Comparison of ENCODE assay signal across 9 mouse cellular contexts in the genomic region with DNA sequence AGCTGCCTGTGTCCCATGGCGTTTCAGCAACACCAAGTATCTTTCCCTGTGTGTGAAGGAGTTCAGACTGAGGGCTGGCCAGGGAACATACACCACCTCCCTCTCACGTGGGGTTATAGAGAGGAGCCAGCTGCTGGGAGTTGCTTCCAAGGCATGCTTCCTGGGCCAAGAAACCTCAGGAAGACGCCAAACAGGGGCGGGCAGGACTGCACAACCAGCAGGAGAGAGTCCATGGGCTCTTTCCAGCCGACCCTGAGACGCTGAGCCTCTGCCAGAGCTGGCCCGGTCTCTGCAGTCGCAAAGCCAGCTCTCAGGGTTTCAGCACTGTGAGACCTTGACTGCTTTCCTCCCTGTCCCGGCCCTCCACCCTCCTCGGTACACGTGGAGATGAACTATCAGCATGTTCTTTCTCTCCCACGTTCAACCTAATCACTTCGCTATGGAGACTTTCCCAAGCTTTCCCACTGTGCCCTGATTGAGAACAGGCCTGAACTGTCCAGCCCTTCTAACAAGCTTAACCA. TPM values are rescaled to one million over a fixed set of nuclear protein-coding genes. Genes with fewer than 3 reads are reported as not detected.
DNase-seq lines count a peak whose midpoint lies in the region; ATAC-seq and TF ChIP-seq lines count a peak whose summit lies in the region.
"Had no signal": no experiment of that assay in that cellular context is flagged by ENCODE, and none has a peak within 500 bp of the region (broad histone marks: within the 10 kb centered on the region; RNA-seq: fewer than 3 reads in every experiment).

No protein-coding gene starts in this region.

- TF ChIP-seq CTCF in cortical plate, adult 2 months (IDR thresholded peaks at IDR 0.05; ENCODE audit: extremely low read depth, insufficient read depth, low read length), result no peak
- TF ChIP-seq CTCF in intestine, postnatal 0 days (IDR thresholded peaks at IDR 0.05; ENCODE audit: low read depth), result no peak

- WGBS in intestine, postnatal 0 days, result 36% methylated on average over 13 of the region's 13 CpGs

- H3K4me1 ChIP-seq in cortical plate, adult 2 months (ENCODE audit: control insufficient read depth, insufficient read depth, low read length), result peaks cover 2% of the 10 kb centered on the region; the same call in 1 of the 2 replicates
- H3K4me1 ChIP-seq in intestine, postnatal 0 days (replicated peaks; ENCODE audit: control insufficient read depth, insufficient read depth, low read length), result no peaks in the 10 kb centered on the region

- 0 out of 2 replicates have a peak overlapping the region, but pooled peaks have one; percentile 24 for H3K4me2 ChIP-seq in intestine, postnatal 0 days (replicated peaks; ENCODE audit: low read depth)

- peak; percentile 66 for DNase-seq in adrenal gland, postnatal 25 days
- peak; percentile 88 to 93 for DNase-seq in heart, adult 18-20 months
- peak; percentile 49 to 51 for DNase-seq in left cerebral cortex, postnatal 36 days (ENCODE audit: low spot score in 2 of 2)
- peak; percentile 28 for DNase-seq in neural tube, embryonic 10.5 days (ENCODE audit: extremely low spot score, low spot score)
- DNase-seq in urinary bladder, postnatal 25 days (ENCODE audit: low spot score), result peak; percentile 60

- H3K27me3 ChIP-seq in intestine, postnatal 0 days (replicated peaks; ENCODE audit: control insufficient read depth, insufficient read depth, low read length), result no peaks in the 10 kb centered on the region

- no peaks in the 10 kb centered on the region for H3K36me3 ChIP-seq in intestine, postnatal 0 days (ENCODE audit: control insufficient read depth, insufficient read depth)

- no peak overlapping the region for H3K4me3 ChIP-seq in cortical plate, adult 2 months (ENCODE audit: insufficient read depth, low read length)
- H3K4me3 ChIP-seq in intestine, postnatal 0 days (ENCODE audit: low read depth, low read length), result no peak overlapping the region

- peak; percentile 45; the same call in 1 of the 2 replicates for ATAC-seq in intestine, postnatal 0 days
- no peak for ATAC-seq in monocyte, adult 5-6 weeks (replicated peaks; ENCODE audit: insufficient number of reproducible peaks, low FRiP score, low TSS enrichment, poor library complexity, severe bottlenecking)

- intact Hi-C loops in left cerebral cortex, postnatal 36 days (cut with DNase I), result no loop called here

- no peak overlapping the region for H3K9ac ChIP-seq in intestine, postnatal 0 days (ENCODE audit: low read depth, low read length)

- peak overlapping the region; percentile 20; the same call in 1 of the 2 replicates for H3K27ac ChIP-seq in cortical plate, adult 2 months (ENCODE audit: insufficient read depth, low read length)
- 0 out of 2 replicates have a peak overlapping the region, but pooled peaks have one; percentile 15 for H3K27ac ChIP-seq in intestine, postnatal 0 days (ENCODE audit: low read depth, low read length)
- H3K27ac ChIP-seq: macrophage had no signal

- TF ChIP-seq POLR2A in cortical plate, adult 2 months (IDR thresholded peaks at IDR 0.05; ENCODE audit: extremely low read depth, insufficient read depth, low read length), result no peak

- H3K9me3 ChIP-seq in intestine, postnatal 0 days (ENCODE audit: control insufficient read depth), result no peaks in the 10 kb centered on the region

RNA-seq across cellular contexts. Expression of a gene that starts 13.1 kb away (rescaled TPM):
- 4.8 and 5.6 TPM in 2 replicates for total RNA-seq in adrenal gland, postnatal 25 days (2021)
- 32.6 and 35.9 TPM in 2 replicates for polyA plus RNA-seq in cortical plate, adult 2 months (2012; rRNA removed)
- total RNA-seq in heart, adult 18-20 months (2021), result 10 to 100 TPM in 1 of 2 experiments, 1 to 10 TPM in 1; 7.7 to 11.7 TPM
- 4.4 TPM in 2 replicates for polyA plus RNA-seq in intestine, postnatal 0 days (2015; fragmentation: Nextera tagmentation; extraction: Ambion mirVana)
- total RNA-seq in left cerebral cortex, postnatal 36 days (2021), result 10 to 100 TPM; 38.3 to 41.0 TPM
- total RNA-seq in monocyte, adult 5-6 weeks (2017), result 33.5 to 63.6 TPM (median 45.1 TPM) in 3 replicates

Comparison
In these comparisons a context has a peak if more than half of its experiments do, and no peak if none do; other contexts are left out.
1. DNase-seq: peak in every context shown above with its lines; median percentile 90 in heart, adult 18-20 months; 66 in adrenal gland, postnatal 25 days; 60 in urinary bladder, postnatal 25 days; 50 in left cerebral cortex, postnatal 36 days; 28 in neural tube, embryonic 10.5 days.